Mouse (Mus musculus) adrenal gland, postnatal 14 days (tissue): ENCODE measurements around the gene Ccar1. TPM values are rescaled to one million over a fixed set of nuclear protein-coding genes. Genes with fewer than 3 reads are reported as not detected.
"Not testable (repeated sequence)": the region's sequence is repeated elsewhere in the genome, so short reads cannot be mapped to it uniquely, and the experiment has no call there.

ENCODE experiments used
- DNase-seq: peaks from one replicate; pipeline ENCODE4 v3.0.0; 2021; ENCODE audit warnings: mixed read lengths
- long read RNA-seq, 2 experiments: library from polyadenylated mRNA; stranded (forward); transcript quantifications; one replicate each; pipeline ENCODE4 v2.0.0; 2021
- total RNA-seq: library from RNA; stranded (reverse); gene quantifications from 2 replicates; pipeline ENCODE4 v1.2.3, GENCODE M21; 2021

Gene Ccar1
- total RNA-seq: 81.6 and 88.5 TPM in 2 replicates
- long read RNA-seq, experiment 1, full-length matches to known transcripts: 18 of 47 reads
- long read RNA-seq, experiment 1, partial matches to known transcripts: 17 of 47 reads
- long read RNA-seq, experiment 1, other reads (novel, unspliced or antisense): 12 of 47 reads
- long read RNA-seq, experiment 2, full-length matches to known transcripts: 12 of 53 reads
- long read RNA-seq, experiment 2, partial matches to known transcripts: 27 of 53 reads
- long read RNA-seq, experiment 2, other reads (novel, unspliced or antisense): 14 of 53 reads

GRCm38 (mm10) chr10:62792177-62793090 is at the start of gene Ccar1:
Gene Ccar1, minus strand, starts transcription at chr10:62792286.
- peak; percentile 100 for DNase-seq

- no peak for DNase-seq
These were observed 48.6 kb upstream of the Ccar1 start for GRCm38 (mm10) chr10:62840687-62841086.

- no peak for DNase-seq
These were observed 45.9 kb upstream of the Ccar1 start for GRCm38 (mm10) chr10:62837987-62838386.

- no peak for DNase-seq
These were observed 40.7 kb upstream of the Ccar1 start for GRCm38 (mm10) chr10:62832783-62833182.

- no peak for DNase-seq
These were observed 39.5 kb upstream of the Ccar1 start for GRCm38 (mm10) chr10:62831546-62831945.

- no peak for DNase-seq
These were observed 32.4 kb upstream of the Ccar1 start for GRCm38 (mm10) chr10:62824474-62824873.

- DNase-seq: no peak
These were observed 31.3 kb upstream of the Ccar1 start for GRCm38 (mm10) chr10:62823431-62823830.

- no peak for DNase-seq
These were observed 17.9 kb upstream of the Ccar1 start for GRCm38 (mm10) chr10:62810010-62810409.

- no peak for DNase-seq
These were observed 16.7 kb upstream of the Ccar1 start for GRCm38 (mm10) chr10:62808766-62809165.

GRCm38 (mm10) chr10:62808316-62808715 is 16.2 kb upstream of the Ccar1 start:
- DNase-seq: no peak

- DNase-seq: no peak
These were observed 12.0 kb upstream of the Ccar1 start for GRCm38 (mm10) chr10:62804106-62804505.

GRCm38 (mm10) chr10:62803296-62803695 is 11.2 kb upstream of the Ccar1 start:
- no peak for DNase-seq

- DNase-seq: no peak
These were observed 2.1 kb upstream of the Ccar1 start for GRCm38 (mm10) chr10:62794221-62794620.

- no peak for DNase-seq
These were observed 986 bp upstream of the Ccar1 start for GRCm38 (mm10) chr10:62793091-62793453.

GRCm38 (mm10) chr10:62791251-62792176 is 572 bp downstream of the Ccar1 start:
- no peak for DNase-seq

- DNase-seq: not testable (repeated sequence)
These were observed 10.3 kb downstream of the Ccar1 start for GRCm38 (mm10) chr10:62781776-62782175.

- DNase-seq: no peak
These were observed 41.3 kb downstream of the Ccar1 start for GRCm38 (mm10) chr10:62750781-62751180.

- DNase-seq: no peak
These were observed 51.9 kb downstream of the Ccar1 start for GRCm38 (mm10) chr10:62739961-62740737.

- no peak for DNase-seq
These were observed 55.0 kb downstream of the Ccar1 start for GRCm38 (mm10) chr10:62736965-62737688.

- DNase-seq: no peak
These were observed 61.3 kb downstream of the Ccar1 start for GRCm38 (mm10) chr10:62730826-62731225.
